Mouse (Mus musculus): Measurements from ENCODE around the gene Olfr967. TPM values are rescaled to one million over a fixed set of nuclear protein-coding genes. Genes with fewer than 3 reads are reported as not detected.

Gene Olfr967
- total RNA-seq (2023; ENCODE audit: inconsistent age), result not detected in 4 replicates

DNA sequence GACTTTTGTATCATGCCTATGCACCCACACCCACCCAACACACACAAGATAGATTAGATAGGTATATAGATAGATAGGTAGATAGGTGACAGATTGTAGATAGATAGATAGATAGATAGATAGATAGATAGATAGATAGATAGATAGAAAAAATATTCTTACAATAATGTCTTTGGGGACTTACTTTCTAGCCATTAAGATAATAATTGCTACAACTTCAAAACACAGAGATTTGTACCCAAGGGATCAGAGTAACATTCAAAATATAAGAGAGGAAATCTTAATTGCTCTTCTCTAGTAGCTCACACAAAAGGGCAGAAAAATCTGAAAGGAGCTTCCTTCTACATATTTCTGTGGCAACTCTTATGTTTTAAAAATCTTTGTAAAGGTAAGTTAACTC lies at the start of gene Olfr967:
Gene Olfr967 (plus strand): TSS at position 301 of the 400 bp plus-strand sequence.

DNA sequence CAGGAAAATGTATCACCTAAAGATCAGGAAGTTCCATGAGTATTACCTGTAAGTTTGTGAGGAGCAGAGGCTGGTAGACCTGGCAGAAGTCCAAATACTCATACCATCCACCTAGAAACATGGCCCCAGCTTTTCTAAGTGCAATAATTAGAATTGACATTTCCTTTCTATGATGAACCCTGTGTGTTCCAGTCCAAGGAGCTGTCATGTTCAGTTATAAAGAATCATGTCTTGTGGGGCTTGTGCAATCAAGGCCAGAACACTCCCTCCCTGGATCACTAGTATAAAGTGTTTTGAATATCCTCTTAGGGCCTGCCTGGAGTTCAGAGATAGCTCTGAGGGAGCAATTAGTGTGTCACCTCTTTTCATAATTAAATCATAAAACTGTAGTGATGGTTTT lies 39.0 kb upstream of the Olfr967 start, which contains the start of gene Olfr149:
Gene Olfr149 (minus strand): TSS at position 101 of the 400 bp plus-strand sequence.

DNA sequence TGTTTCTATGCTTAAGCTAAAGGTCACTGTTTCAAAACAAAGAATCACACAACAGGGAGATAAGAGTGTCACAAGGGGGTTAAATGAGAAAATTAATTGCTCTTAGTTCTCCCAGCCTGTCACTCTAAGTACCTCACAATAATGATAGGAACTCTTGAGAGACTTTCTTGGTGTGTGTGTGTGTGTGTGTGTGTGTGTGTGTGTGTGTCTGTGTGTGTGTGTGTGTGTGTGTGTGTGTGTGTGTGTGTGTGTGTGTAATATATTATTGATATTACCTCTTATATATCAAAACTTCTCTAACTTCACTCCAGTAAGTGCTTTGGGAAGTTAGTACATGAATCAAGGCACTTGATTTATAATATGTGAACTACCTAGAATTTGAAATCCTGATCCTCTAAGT lies 35.0 kb upstream of the Olfr967 start, which contains the start of gene Olfr965:
Gene Olfr965 (plus strand): TSS at position 301 of the 400 bp plus-strand sequence.

DNA sequence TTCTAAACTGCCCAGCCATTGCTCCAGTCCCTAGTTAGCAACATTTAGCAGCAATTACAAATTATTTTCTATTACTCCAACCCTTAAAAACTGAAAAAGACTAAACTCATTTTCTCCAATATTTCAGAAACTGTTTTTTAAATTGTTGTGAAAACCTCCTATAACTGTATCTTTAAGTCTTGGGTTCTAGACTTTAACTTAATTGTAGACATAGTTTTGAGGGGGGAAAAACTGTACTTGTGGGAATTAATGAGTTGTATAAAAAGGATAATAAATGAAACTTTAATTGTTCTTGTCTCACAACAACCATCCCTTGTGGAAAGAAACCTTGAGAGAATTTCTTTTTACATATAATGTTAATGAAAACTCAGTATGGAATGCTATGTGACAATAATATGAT lies 15.4 kb upstream of the Olfr967 start, which contains the start of gene Olfr150:
Gene Olfr150 (plus strand): TSS at position 301 of the 400 bp plus-strand sequence.

DNA sequence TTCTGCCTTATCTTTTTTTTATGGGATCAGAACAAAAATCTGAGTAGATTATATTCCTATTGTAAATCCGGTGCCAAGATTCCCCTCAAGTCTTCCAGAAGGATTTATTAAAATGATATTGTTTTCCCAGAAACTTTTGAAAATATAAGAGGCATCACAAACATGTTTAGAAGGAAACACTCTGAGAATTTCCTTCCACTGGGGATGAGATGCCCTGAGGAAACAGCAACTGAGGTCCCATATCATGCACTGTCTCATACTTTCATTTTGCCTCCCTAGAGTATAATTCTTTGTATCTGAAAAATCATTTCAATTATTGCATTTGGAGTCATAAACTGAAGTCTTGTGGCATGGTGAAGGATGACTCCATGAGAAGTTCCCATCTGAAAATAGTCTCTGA lies 37.1 kb downstream of the Olfr967 start, which contains the start of gene Olfr968:
Gene Olfr968 (minus strand): TSS at position 101 of the 400 bp plus-strand sequence.

DNA sequence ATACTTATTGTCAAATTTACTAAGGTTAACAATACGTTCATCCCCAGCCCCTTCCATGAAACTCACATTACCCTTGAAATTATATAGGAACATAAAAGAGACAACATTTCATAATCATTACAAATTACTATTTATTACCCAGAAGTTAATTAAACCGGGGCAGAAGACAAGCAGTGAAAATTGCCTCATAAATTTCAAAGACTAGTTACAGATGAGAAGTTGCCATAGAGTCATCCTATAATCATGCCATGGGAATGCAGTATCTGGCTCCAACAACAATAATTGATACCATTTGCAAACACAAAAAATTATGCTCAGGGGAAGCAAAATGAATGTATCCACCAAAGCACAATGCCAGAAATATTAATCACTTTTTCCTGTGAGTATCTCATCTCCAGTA lies 44.5 kb downstream of the Olfr967 start, which contains the start of gene Olfr969:
Gene Olfr969 (plus strand): TSS at position 388 of the 400 bp plus-strand sequence.

Other genes starting within 250 kb of the Olfr967 start
- not detected in 4 replicates for gene Olfr957, start 230.4 kb upstream of the Olfr967 start, total RNA-seq (2023; ENCODE audit: inconsistent age)
- not detected in 4 replicates for gene Olfr958, start 192.2 kb upstream of the Olfr967 start, total RNA-seq (2023; ENCODE audit: inconsistent age)
- gene Olfr959, start 170.7 kb upstream of the Olfr967 start, total RNA-seq (2023; ENCODE audit: inconsistent age), result not detected in 4 replicates
- not detected in 4 replicates for gene AW551984, start 141.8 kb upstream of the Olfr967 start, total RNA-seq (2023; ENCODE audit: inconsistent age)
- not detected in 4 replicates for gene Olfr148, start 135.6 kb upstream of the Olfr967 start, total RNA-seq (2023; ENCODE audit: inconsistent age)
- gene Olfr960, start 124.9 kb upstream of the Olfr967 start, total RNA-seq (2023; ENCODE audit: inconsistent age), result not detected in 4 replicates
- gene Olfr961, start 101.2 kb upstream of the Olfr967 start, total RNA-seq (2023; ENCODE audit: inconsistent age), result not detected in 4 replicates
- gene Olfr963, start 79.0 kb upstream of the Olfr967 start, total RNA-seq (2023; ENCODE audit: inconsistent age), result not detected in 4 replicates
- not detected in 4 replicates for gene Olfr149, start 39.1 kb upstream of the Olfr967 start, total RNA-seq (2023; ENCODE audit: inconsistent age)
- gene Olfr965, start 34.9 kb upstream of the Olfr967 start, total RNA-seq (2023; ENCODE audit: inconsistent age), result not detected in 4 replicates
- gene Olfr150, start 15.3 kb upstream of the Olfr967 start, total RNA-seq (2023; ENCODE audit: inconsistent age), result not detected in 4 replicates
- not detected in 4 replicates for gene Olfr968, start 37.0 kb downstream of the Olfr967 start, total RNA-seq (2023; ENCODE audit: inconsistent age)
- not detected in 4 replicates for gene Olfr969, start 44.7 kb downstream of the Olfr967 start, total RNA-seq (2023; ENCODE audit: inconsistent age)
- not detected in 4 replicates for gene Olfr970, start 62.6 kb downstream of the Olfr967 start, total RNA-seq (2023; ENCODE audit: inconsistent age)
- not detected in 4 replicates for gene Olfr971, start 90.6 kb downstream of the Olfr967 start, total RNA-seq (2023; ENCODE audit: inconsistent age)
- gene Olfr972, start 120.2 kb downstream of the Olfr967 start, total RNA-seq (2023; ENCODE audit: inconsistent age), result not detected in 4 replicates
- not detected in 4 replicates for gene Olfr229, start 161.1 kb downstream of the Olfr967 start, total RNA-seq (2023; ENCODE audit: inconsistent age)
- gene Olfr974, start 191.3 kb downstream of the Olfr967 start, total RNA-seq (2023; ENCODE audit: inconsistent age), result not detected in 4 replicates
- gene Olfr975, start 205.8 kb downstream of the Olfr967 start, total RNA-seq (2023; ENCODE audit: inconsistent age), result not detected in 4 replicates
- not detected in 4 replicates for gene Olfr976, start 214.9 kb downstream of the Olfr967 start, total RNA-seq (2023; ENCODE audit: inconsistent age)
- gene Olfr978, start 245.9 kb downstream of the Olfr967 start, total RNA-seq (2023; ENCODE audit: inconsistent age), result not detected in 4 replicates